Mouse (Mus musculus) lung, adult 2 months (tissue): ENCODE measurements around the gene Afdn. TPM values are rescaled to one million over a fixed set of nuclear protein-coding genes. Genes with fewer than 3 reads are reported as not detected.
"Not testable (repeated sequence)": the region's sequence is repeated elsewhere in the genome, so short reads cannot be mapped to it uniquely, and the experiment has no call there.

Experiments
- DNase-seq: peaks from one replicate; pipeline ENCODE4 v3.0.0; 2022
- H3K4me1 ChIP-seq: fragments of 200-500 bp; 2 replicates; pipeline ENCODE4 v1.6.1; 2011; ENCODE audit warnings: low read length; ENCODE audit not compliant: control insufficient read depth, insufficient read depth
- H3K4me3 ChIP-seq: fragments of 200-500 bp; replicated peaks from 2 replicates; pipeline ENCODE3; 2011; ENCODE audit warnings: low read depth, mild to moderate bottlenecking, control low read depth, low read length; ENCODE audit errors: extremely low read depth
- CTCF ChIP-seq: fragments of 200-500 bp; IDR thresholded peaks from 2 replicates; pipeline ENCODE4 v1.5.1; 2011; ENCODE audit warnings: mild to moderate bottlenecking, low read length, control low read depth; ENCODE audit not compliant: insufficient read depth
- POLR2A ChIP-seq: fragments of 200-500 bp; IDR thresholded peaks from 2 replicates; pipeline ENCODE4 v1.6.1; 2011; ENCODE audit warnings: low read depth, mild to moderate bottlenecking, control low read depth, low read length, borderline replicate concordance; ENCODE audit errors: extremely low read depth
- WGBS: fragments of 180-500 bp; shearing (Covaris S2); methylation state at CpG from one replicate; pipeline ENCODE4 v1.1.7; 2018; 5-methylcytosine and 5-hydroxymethylcytosine counted together
- polyA plus RNA-seq: library from polyadenylated mRNA; depleted of rRNA; stranded (reverse); fragments of >200 nt; gene quantifications from 2 replicates; pipeline ENCODE4 v1.2.3, GENCODE M21; 2012; rRNA removed

Gene Afdn
- polyA plus RNA-seq, 1 experiment: 78.2 TPM

DNA sequence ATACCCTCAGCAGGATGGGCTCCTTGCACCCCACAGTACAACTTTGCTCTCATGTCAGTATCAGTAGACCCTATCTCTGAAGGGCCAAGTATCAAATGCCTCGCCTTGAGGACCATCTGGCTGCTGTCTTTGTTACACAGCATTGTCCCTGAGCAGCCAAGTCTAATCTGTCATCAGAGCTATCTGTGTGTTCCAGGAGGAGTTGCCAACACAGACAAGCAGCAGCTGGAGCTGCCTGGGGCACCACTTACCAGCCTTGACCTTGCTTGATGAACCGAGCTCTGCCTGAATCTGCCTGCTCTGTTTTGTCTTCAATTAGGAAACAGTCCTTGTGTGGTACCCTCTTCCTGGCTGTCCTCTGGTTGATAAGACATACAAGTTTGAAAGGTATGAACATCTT, 163.1 kb downstream of the Afdn start:
- DNase-seq: no peak
- no peak overlapping the region for H3K4me3 ChIP-seq
- WGBS: 61% methylated on average over 2 of the region's 2 CpGs
- peaks cover 4% of the 10 kb centered on the region; the same call in 1 of the 2 replicates for H3K4me1 ChIP-seq
- TF ChIP-seq POLR2A: no peak
- TF ChIP-seq CTCF: no peak

DNA sequence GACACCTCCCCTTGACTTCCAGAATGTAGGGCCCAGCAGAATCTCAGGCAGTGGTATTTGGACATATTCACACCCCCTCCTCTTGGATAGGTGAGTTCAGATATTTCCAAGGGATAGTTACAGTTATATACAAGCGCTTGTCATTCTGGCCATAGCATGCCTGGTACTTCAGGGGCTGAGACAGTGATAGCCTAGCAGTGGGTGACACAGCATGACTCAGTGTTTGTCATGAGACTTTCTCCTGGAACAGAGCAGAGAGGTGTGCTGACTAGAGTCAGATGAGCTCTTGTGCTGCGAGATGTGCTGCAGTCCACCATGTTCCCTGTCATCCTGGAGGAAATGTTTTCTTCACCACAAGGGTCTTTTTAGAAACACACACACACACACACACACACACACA, 164.2 kb downstream of the Afdn start:
- WGBS: 90% methylated on average over 2 of the region's 2 CpGs
- no peak for DNase-seq
- Histone ChIP-seq H3K4me3 (no peak overlapping the region), H3K4me1 (peaks cover 4% of the 10 kb centered on the region; the same call in 1 of the 2 replicates)
- TF ChIP-seq POLR2A (no peak), CTCF (no peak)

DNA sequence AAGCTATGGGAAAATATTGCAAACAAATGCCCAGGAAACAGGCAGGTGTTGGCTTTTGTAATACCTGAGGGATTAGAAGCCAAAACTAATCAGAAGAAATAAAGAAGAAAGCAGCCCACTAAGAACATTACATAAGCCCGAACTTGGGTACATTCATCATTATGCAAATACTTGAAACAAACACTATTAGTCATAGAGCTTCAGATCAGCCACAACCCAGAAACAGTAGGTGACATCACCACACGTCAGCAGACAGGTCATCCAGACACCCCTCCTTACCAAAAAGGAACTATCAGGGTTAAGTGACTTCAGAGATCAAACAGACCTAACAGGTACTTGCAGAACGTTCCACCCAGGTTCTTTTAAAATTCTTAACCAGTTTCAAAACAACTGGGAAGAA, 165.6 kb downstream of the Afdn start:
- TF ChIP-seq POLR2A (no peak), CTCF (no peak)
- 37% methylated on average over 3 of the region's 3 CpGs for WGBS
- no peak for DNase-seq
- no peak overlapping the region for H3K4me3 ChIP-seq
- peaks cover 3% of the 10 kb centered on the region; the same call in 1 of the 2 replicates for H3K4me1 ChIP-seq

DNA sequence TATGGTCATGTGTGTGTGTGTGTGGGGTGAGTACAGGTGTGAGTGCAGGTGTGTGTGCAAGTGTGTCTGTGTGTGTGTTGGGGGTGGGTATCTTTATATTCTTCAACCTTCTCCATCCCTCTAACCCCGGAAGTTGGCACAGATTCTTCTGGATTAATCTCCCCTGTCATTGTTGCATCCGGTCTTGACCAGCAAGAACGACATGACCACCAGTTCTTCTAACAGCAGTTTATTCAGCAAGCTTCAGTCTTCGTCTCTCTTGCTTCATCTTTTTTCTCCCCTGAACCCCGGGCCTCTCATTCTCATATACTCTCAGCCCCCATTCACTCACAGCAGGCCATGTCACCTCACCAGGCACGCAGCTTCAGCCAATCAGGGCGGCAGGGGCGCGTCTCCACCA, 170.1 kb downstream of the Afdn start:
- WGBS: 77% methylated on average over 9 of the region's 9 CpGs
- DNase-seq: no peak
- Histone ChIP-seq H3K4me1 (no peaks in the 10 kb centered on the region), H3K4me3 (no peak overlapping the region)
- TF ChIP-seq CTCF (no peak), POLR2A (no peak)

DNA sequence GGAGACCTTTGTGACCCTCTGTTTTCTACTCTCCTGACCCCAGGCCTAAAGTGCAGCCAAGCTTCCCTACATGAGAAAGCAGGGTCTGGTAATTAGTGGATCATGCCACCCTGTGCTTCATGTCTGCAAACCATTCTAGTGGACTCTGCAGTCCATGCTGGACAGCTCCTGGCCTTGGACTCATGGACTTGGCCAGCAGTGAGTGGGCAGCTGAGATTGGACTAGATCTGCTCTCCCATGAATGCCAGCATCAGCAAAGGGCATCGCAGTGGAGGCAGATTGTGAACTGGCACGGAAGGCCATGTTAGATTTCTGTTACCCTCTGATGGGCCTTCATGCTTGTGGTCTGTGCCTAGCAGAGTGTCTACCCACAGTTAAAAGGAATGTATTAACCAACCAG, 175.0 kb downstream of the Afdn start:
- not testable (repeated sequence) for H3K4me1 ChIP-seq, DNase-seq, H3K4me3 ChIP-seq
- WGBS: 95% methylated on average over 2 of the region's 2 CpGs

DNA sequence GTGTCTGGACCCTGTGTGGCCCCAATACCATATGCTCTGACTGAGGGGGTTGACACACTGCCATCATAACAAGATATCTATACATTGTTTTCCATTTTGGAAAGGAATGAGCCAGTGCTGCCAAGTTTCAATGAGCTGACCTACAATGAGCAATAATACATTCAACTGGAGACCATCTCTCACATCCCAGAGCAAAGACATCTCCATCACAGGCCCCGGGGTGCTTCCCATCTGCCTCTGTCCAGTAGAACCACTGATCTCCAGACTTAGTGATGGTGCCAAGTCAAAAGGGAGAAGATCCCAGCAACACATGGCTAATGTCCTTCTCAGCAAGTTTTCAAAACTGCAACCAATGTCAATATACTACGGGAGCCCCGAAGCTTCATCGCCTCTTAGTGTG, 177.4 kb downstream of the Afdn start:
- 89% methylated on average over 4 of the region's 4 CpGs for WGBS
- Histone ChIP-seq H3K4me3 (no peak overlapping the region), H3K4me1 (no peaks in the 10 kb centered on the region; the same call in none of the 2 replicates)
- no peak for DNase-seq
- TF ChIP-seq CTCF: no peak
- TF ChIP-seq POLR2A: no peak

DNA sequence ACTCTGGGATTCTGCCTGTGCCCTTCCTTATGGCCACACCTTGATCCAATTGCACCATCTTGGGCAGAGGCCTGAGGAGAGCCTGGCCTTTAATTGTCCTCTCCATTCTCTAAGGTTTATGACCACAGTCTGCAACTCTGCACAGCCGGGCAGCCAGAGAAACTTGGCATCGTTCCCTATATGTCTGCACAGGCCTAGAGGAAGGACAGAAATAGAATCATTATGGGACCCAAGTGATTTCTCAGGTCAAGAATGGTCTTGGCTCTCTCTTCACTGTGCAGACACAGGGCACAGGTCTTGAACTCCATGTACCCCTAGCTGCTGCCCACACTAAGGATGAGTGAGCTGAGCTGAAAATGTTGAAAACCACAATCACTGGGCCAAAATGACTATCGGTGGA, 178.3 kb downstream of the Afdn start:
- TF ChIP-seq CTCF (no peak), POLR2A (no peak)
- 31% methylated on average over 3 of the region's 3 CpGs for WGBS
- no peak for DNase-seq
- Histone ChIP-seq H3K4me1 (no peaks in the 10 kb centered on the region; the same call in none of the 2 replicates), H3K4me3 (no peak overlapping the region)

DNA sequence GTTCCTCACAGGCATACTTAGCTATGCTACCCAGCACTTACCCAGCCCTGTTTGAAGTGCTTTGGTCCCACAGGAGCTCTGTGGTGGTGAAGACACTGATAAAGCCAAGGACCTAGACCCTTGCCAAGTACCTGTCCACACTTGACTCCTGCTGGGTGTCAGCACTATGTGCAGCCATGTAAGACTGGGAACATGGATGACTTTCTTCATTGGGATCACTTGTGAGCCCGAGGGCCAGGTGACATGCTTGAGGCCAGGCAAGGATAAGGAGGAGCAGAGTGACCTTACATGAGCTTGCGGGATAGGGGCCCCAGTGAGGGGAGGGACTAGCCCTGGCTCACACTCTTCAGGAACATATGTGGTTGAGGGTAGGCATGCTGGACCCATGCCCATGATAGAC, 178.9 kb downstream of the Afdn start:
- not testable (repeated sequence) for H3K4me3 ChIP-seq, H3K4me1 ChIP-seq, DNase-seq
- WGBS: 83% methylated on average over 2 of the region's 2 CpGs

DNA sequence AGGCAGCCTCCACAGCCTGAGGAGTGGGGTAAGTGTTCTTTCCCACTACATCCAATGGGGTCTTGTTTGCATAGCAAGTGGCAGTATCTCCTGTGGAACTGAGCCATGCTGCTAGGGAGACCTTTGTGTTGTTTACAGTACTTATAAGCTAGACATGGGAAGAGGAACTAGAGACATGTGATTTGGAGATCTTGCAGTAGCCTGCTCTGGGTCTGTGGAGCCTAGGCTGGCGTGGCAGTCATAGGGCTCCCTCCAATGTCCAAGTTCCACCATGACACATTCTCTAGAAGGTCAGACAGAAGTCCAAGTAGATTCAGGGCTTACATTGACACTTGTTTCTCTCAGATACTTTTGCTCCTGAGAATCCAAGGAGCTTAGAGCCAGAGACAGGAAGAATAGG, 180.1 kb downstream of the Afdn start:
- Histone ChIP-seq H3K4me1 (no peaks in the 10 kb centered on the region; the same call in none of the 2 replicates), H3K4me3 (no peak overlapping the region)
- 74% methylated on average over 1 of the region's 1 CpGs for WGBS
- TF ChIP-seq POLR2A (no peak), CTCF (peak; percentile 43; the same call in 1 of the 2 replicates)
- no peak for DNase-seq

DNA sequence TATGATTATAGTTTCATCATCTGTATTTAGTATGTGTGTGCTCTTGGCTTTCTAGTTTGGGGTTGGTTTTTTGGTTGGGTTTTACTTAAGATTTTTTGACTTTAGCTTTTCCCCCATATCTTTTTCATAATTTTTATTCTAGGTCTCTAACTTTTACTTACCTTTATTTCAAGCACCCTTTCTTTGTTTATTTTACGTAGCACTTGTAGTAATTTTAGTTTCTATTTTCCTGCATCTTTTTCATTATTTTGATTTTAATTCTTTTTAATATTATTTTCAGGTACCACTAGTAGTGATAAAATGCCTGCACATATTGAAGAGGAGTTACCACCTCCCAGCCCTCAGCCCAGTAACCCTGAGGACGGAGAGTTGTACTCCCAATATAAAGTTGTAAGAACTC, 187.7 kb downstream of the Afdn start, which contains the start of gene Gm7168:
TSS of gene Gm7168 (plus strand) at position 301 of the 400 bp plus-strand sequence.
- WGBS: 56% methylated on average over 1 of the region's 2 CpGs
- not testable (repeated sequence) for H3K4me1 ChIP-seq, H3K4me3 ChIP-seq, DNase-seq

DNA sequence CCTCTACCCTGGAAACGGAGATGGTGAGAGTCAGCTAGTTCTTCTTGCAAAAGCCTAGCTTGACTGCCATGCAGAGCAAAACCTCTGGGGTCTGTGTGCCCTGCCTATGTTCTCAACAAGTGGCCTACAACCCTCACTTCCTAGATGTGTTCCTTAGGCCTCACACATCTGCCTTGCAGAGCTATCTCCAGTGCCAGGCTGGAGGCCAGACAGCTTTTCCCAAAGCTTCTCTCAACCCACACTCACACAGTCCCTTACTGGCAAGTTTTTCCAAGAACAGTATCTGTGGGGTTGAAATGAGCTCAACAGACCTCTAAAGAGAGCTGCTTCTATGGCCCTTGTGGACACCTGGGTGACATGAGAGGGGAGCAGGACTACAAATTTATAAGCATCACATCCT, 191.2 kb downstream of the Afdn start:
- not testable (repeated sequence) for DNase-seq, H3K4me3 ChIP-seq, H3K4me1 ChIP-seq
- 85% methylated on average over 1 of the region's 1 CpGs for WGBS

Other genes with a start within 250 kb of the Afdn start
- 6.2 and 8.1 TPM in 2 replicates for gene Tcte2, start 1.3 kb downstream of the Afdn start, polyA plus RNA-seq
- 0.07 TPM in 1 of 2 replicates, not detected in the other for gene Gm7168, start 187.8 kb downstream of the Afdn start, polyA plus RNA-seq
- gene Gm7356, start 243.2 kb downstream of the Afdn start, polyA plus RNA-seq: not detected in 2 replicates